Mouse (Mus musculus): Measurements from ENCODE around the gene Nudt17. TPM values are rescaled to one million over a fixed set of nuclear protein-coding genes. Genes with fewer than 3 reads are reported as not detected.

Gene Nudt17
- total RNA-seq, 2 experiments from 2014 or later: 15.0 to 16.2 TPM

DNA sequence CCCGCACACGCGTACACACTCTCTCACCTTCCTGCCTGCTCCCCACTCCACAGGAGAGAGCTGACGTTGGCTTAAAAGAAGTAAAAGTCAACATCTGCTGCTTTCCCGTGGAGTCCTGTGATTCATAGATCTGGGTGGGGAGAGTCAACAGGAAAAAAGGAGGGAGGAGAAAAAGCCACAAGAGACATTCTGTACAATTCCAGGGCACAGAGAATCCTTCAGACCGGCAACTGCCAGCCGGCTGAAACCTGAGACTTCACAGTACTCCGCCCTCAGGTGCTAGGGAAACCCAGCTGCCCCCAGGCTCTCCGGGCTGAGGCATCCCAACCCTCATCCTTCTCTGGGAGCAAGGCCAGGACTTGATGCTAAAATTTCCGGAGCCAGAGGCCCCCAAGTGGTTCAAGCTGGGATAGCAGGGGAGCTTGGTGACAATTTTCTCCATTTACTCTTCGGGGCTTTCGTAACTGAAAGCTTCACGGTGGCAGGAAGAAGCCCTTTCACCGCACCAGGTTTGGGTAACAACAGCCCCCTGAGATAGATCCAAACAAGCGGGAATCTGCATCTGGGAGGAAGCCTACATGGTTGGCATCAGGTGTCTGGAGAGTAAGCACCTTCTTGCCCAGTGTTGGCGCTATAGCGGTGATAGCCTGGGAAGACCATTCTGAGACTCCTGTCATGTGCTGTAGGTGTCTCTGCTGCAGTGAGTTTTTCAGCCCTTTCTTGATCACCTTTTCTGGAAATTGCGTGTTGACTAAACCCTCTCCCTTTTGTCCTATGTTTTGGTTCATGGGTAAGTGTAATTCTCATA, 44.7 kb downstream of the Nudt17 start:
- H3K27ac ChIP-seq: peak overlapping the region; percentile 89
- DNase-seq (ENCODE audit: low spot score in 2 of 2): peak; percentile 84 to 91
- TF ChIP-seq CTCF (conservative IDR thresholded peaks at IDR 0.05): peak; percentile 99
- H3K4me3 ChIP-seq: peak overlapping the region; percentile 58

DNA sequence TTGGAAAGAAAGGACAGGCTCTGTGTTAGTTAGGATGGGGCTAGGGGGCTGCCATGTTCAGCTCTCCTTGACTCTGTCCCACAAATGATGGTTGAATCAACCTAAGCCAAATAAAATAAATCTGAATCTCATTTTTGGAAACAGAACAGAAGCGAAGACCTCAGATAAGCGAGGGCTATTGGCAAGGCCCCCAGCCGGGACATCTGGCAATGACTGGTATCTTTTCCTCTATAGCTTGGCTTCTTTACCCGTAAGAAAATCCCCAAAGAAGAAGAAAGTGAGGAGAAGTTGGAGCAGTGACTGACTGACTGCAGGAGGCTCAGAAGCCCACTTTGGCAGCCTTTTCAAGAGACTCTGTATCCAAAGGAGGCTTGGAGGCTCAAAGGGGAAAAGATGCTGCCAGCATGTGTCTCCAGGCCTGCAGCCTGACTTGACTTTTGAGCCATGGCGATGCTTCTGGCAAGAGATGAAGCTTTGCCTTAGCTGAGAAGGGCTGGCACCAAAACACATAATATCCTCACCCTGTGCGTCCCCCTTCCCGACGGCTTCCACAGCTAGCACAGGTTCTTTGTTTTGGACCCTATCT, 45.5 kb downstream of the Nudt17 start:
- H3K4me3 ChIP-seq: no peak overlapping the region

DNA sequence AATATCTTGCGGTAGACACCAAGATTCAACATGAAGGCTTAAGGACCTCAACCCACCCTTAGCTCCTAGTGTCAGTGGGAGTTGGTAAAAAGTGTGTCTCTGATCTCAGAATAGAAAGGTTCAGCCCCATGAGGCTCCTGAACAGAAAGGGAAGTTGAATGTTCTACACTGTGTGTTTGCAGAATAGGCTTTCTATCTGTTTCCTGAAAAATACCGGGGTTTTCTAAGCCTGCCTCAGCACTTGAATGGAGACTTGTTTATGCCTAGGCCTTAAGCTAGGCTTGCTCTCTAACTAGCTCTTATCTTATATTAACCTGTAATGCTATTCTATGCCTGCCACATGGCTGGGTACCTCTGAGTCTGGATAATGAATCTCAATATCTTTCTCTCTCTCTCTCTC, 47.5 kb downstream of the Nudt17 start:
- Histone ChIP-seq H3K27ac (no peak overlapping the region), H3K4me3 (no peak overlapping the region)
- no peak for DNase-seq (ENCODE audit: low spot score in 2 of 2)
- no peak for TF ChIP-seq CTCF (conservative IDR thresholded peaks at IDR 0.05)

More for the DNA sequence above, 45.5 kb downstream of the Nudt17 start:
- DNase-seq (ENCODE audit: low spot score in 2 of 2): no peak
- H3K27ac ChIP-seq: peak overlapping the region; percentile 25; the same call in 1 of the 2 replicates
- no peak for TF ChIP-seq CTCF (conservative IDR thresholded peaks at IDR 0.05)

Other genes starting within 250 kb of the Nudt17 start
- under 1 TPM in 1 of 2 experiments, not detected in 1; 0.23 TPM for gene Hfe2, start 183.4 kb downstream of the Nudt17 start, total RNA-seq (2021)
- 10 to 100 TPM; 22.6 to 36.4 TPM for gene Txnip, start 150.6 kb downstream of the Nudt17 start, total RNA-seq (2021)
- gene Gm16253, start 131.6 kb downstream of the Nudt17 start, total RNA-seq (2021): not detected
- gene Polr3gl, start 114.4 kb downstream of the Nudt17 start, total RNA-seq (2021): 10 to 100 TPM; 32.1 to 34.4 TPM
- gene Ankrd34a, start 111.9 kb downstream of the Nudt17 start, total RNA-seq (2021): 10 to 100 TPM; 55.2 to 56.7 TPM
- 10 to 100 TPM; 29.0 to 29.1 TPM for gene Lix1l, start 107.4 kb downstream of the Nudt17 start, total RNA-seq (2021)
- gene Rbm8a, start 78.6 kb downstream of the Nudt17 start, total RNA-seq (2021): 10 to 100 TPM; 51.4 to 52.0 TPM
- gene Pex11b, start 73.2 kb downstream of the Nudt17 start, total RNA-seq (2021): 10 to 100 TPM; 57.1 to 59.6 TPM
- under 1 TPM; 0.12 to 0.87 TPM for gene Gm42957, start 73.1 kb downstream of the Nudt17 start, total RNA-seq (2021)
- gene Itga10, start 63.0 kb downstream of the Nudt17 start, total RNA-seq (2021): 1 to 10 TPM; 2.0 to 3.1 TPM
- 1 to 10 TPM; 6.3 to 6.7 TPM for gene Ankrd35, start 38.4 kb downstream of the Nudt17 start, total RNA-seq (2021)
- gene Pias3, start 12.2 kb downstream of the Nudt17 start, total RNA-seq (2021): 10 to 100 TPM; 32.5 to 44.4 TPM
- 10 to 100 TPM; 23.5 to 24.0 TPM for gene Polr3c, start 19.1 kb upstream of the Nudt17 start, total RNA-seq (2021)
- 10 to 100 TPM; 59.7 to 61.3 TPM for gene Rnf115, start 19.1 kb upstream of the Nudt17 start, total RNA-seq (2021)
- under 1 TPM in 1 of 2 experiments, not detected in 1; 0.33 TPM for gene Pdzk1, start 120.7 kb upstream of the Nudt17 start, total RNA-seq (2021)
- gene Cd160, start 120.8 kb upstream of the Nudt17 start, total RNA-seq (2021): not detected
- gene Gja5, start 196.1 kb upstream of the Nudt17 start, total RNA-seq (2021): 1 to 10 TPM in 1 of 2 experiments, under 1 TPM in 1; 0.84 to 1.4 TPM
- gene Gpr89, start 196.8 kb upstream of the Nudt17 start, total RNA-seq (2021): 10 to 100 TPM; 40.1 to 46.1 TPM
- gene Gja8, start 217.5 kb upstream of the Nudt17 start, total RNA-seq (2021): not detected